Mouse (Mus musculus) limb, embryonic 14.5 days (tissue): ENCODE measurements around the gene Tas1r3. TPM values are rescaled to one million over a fixed set of nuclear protein-coding genes. Genes with fewer than 3 reads are reported as not detected.

ENCODE experiments used
- ATAC-seq: fragments of 200-750 bp; cut with Nextera tagmentation; 2 replicates; pipeline ENCODE4 v1.8.0; 2017; ENCODE audit warnings: low read depth, moderate number of reproducible peaks, moderate TSS enrichment; ENCODE audit not compliant: low FRiP score
- DNase-seq: peaks from one replicate; pipeline ENCODE4 v3.0.0-alpha.2; 2015; ENCODE audit warnings: low spot score
- H3K27ac ChIP-seq: fragments of 300-500 bp; sonication (generic); replicated peaks from 2 replicates; pipeline ENCODE4 v1.5.1; 2014; ENCODE audit warnings: low read depth, mild to moderate bottlenecking, low read length, moderate library complexity, mixed read lengths
- H3K27me3 ChIP-seq: fragments of 300-500 bp; sonication (generic); 2 replicates; pipeline ENCODE4 v1.6.1; 2014; ENCODE audit warnings: low read length, mixed read lengths; ENCODE audit not compliant: control insufficient read depth, insufficient read depth
- H3K36me3 ChIP-seq: fragments of 300-500 bp; sonication (generic); 2 replicates; pipeline ENCODE4 v1.6.1; 2014; ENCODE audit warnings: mild to moderate bottlenecking, low read length, moderate library complexity, mixed read lengths; ENCODE audit not compliant: control insufficient read depth, insufficient read depth
- H3K4me1 ChIP-seq: fragments of 300-500 bp; sonication (generic); 2 replicates; pipeline ENCODE4 v1.6.1; 2014; ENCODE audit warnings: antibody characterized with exemption, low read length, mixed read lengths; ENCODE audit not compliant: control insufficient read depth, insufficient read depth
- H3K4me2 ChIP-seq: fragments of 300-500 bp; sonication (generic); replicated peaks from 2 replicates; pipeline ENCODE4 v1.6.1; 2014; ENCODE audit warnings: low read depth, mild to moderate bottlenecking, low read length, moderate library complexity; ENCODE audit not compliant: severe bottlenecking
- H3K4me3 ChIP-seq: fragments of 300-500 bp; sonication (generic); replicated peaks from 2 replicates; pipeline ENCODE4 v1.5.1; 2014; ENCODE audit warnings: low read length
- H3K9ac ChIP-seq: fragments of 300-500 bp; sonication (generic); 2 replicates; pipeline ENCODE4 v1.6.1; 2014; ENCODE audit warnings: mild to moderate bottlenecking, low read depth, low read length, moderate library complexity; ENCODE audit not compliant: severe bottlenecking
- H3K9me3 ChIP-seq: fragments of 300-500 bp; sonication (generic); 2 replicates; pipeline ENCODE4 v1.6.1; 2016; ENCODE audit warnings: low read length; ENCODE audit not compliant: control insufficient read depth
- POLR2A ChIP-seq: fragments of 200-500 bp; IDR thresholded peaks from 2 replicates; pipeline ENCODE4 v1.8.0; 2012; ENCODE audit warnings: inconsistent platforms, mild to moderate bottlenecking, moderate library complexity, borderline replicate concordance; ENCODE audit not compliant: insufficient read depth, insufficient read length; ENCODE audit errors: extremely low read depth
- WGBS: fragments of 180-500 bp; shearing (Covaris S2); extraction: QIAGEN DNeasy Blood & Tissue Kit; methylation state at CpG from one replicate; pipeline ENCODE4 v1.1.7; 2014; 5-methylcytosine and 5-hydroxymethylcytosine counted together
- polyA plus RNA-seq, 2 experiments: library from polyadenylated mRNA; depleted of rRNA in 1 of 2; stranded (reverse) in 1 of 2; unstranded in 1 of 2; fragments of >200 nt; fragmentation: Nextera tagmentation in 1 of 2; extraction: Ambion mirVana in 1 of 2; gene quantifications; 2 replicates each; pipeline versions ENCODE4 v1.2.1 to v1.2.3; 2012 to 2014

Gene Tas1r3
- polyA plus RNA-seq, 2 experiments: 0.31 to 0.32 TPM

GRCm38 (mm10) chr4:155856071-155856470, 7.1 kb downstream of the Tas1r3 start:
- no peaks in the 10 kb centered on the region for H3K4me1 ChIP-seq
- no peak overlapping the region for H3K9ac ChIP-seq
- no peak overlapping the region for H3K4me3 ChIP-seq
- H3K27ac ChIP-seq: no peak overlapping the region
- 93% methylated on average over 12 of the region's 12 CpGs for WGBS
- no peaks in the 10 kb centered on the region for H3K9me3 ChIP-seq
- no peak overlapping the region for H3K4me2 ChIP-seq
- TF ChIP-seq POLR2A: no peak
- ATAC-seq (no peak), DNase-seq (no peak)
- peaks cover 49% of the 10 kb centered on the region for H3K36me3 ChIP-seq
- no peaks in the 10 kb centered on the region for H3K27me3 ChIP-seq

GRCm38 (mm10) chr4:155854991-155855390, 8.2 kb downstream of the Tas1r3 start:
- no peak overlapping the region for H3K4me2 ChIP-seq
- no peak overlapping the region for H3K4me3 ChIP-seq
- H3K9ac ChIP-seq: no peak overlapping the region
- DNase-seq (no peak), ATAC-seq (no peak)
- H3K9me3 ChIP-seq: no peaks in the 10 kb centered on the region
- H3K27ac ChIP-seq: no peak overlapping the region
- no peaks in the 10 kb centered on the region for H3K27me3 ChIP-seq
- WGBS: 95% methylated on average over 11 of the region's 12 CpGs
- TF ChIP-seq POLR2A: no peak
- H3K4me1 ChIP-seq: no peaks in the 10 kb centered on the region
- peaks cover 44% of the 10 kb centered on the region for H3K36me3 ChIP-seq

- ATAC-seq (no peak), DNase-seq (no peak)
- H3K4me1 ChIP-seq: peaks cover 6% of the 10 kb centered on the region; the same call in 1 of the 2 replicates
- WGBS: 90% methylated on average over 9 of the region's 9 CpGs
- no peaks in the 10 kb centered on the region for H3K27me3 ChIP-seq
- no peak for TF ChIP-seq POLR2A
- H3K4me2 ChIP-seq: no peak overlapping the region
- H3K9me3 ChIP-seq: no peaks in the 10 kb centered on the region
- peaks cover 39% of the 10 kb centered on the region for H3K36me3 ChIP-seq
- H3K4me3 ChIP-seq: no peak overlapping the region
- no peak overlapping the region for H3K9ac ChIP-seq
- H3K27ac ChIP-seq: no peak overlapping the region
These were observed 9.7 kb downstream of the Tas1r3 start for GRCm38 (mm10) chr4:155853421-155853820.

GRCm38 (mm10) chr4:155851951-155852411, 11.2 kb downstream of the Tas1r3 start:
- H3K27me3 ChIP-seq: no peaks in the 10 kb centered on the region
- no peak for TF ChIP-seq POLR2A
- no peak overlapping the region for H3K4me2 ChIP-seq
- H3K36me3 ChIP-seq: peaks cover 26% of the 10 kb centered on the region
- H3K4me3 ChIP-seq: no peak overlapping the region
- H3K9me3 ChIP-seq: no peaks in the 10 kb centered on the region
- H3K27ac ChIP-seq: no peak overlapping the region
- 75% methylated on average over 2 of the region's 2 CpGs for WGBS
- ATAC-seq: no peak
- H3K4me1 ChIP-seq: peaks cover 12% of the 10 kb centered on the region; the same call in 1 of the 2 replicates
- DNase-seq: no peak
- no peak overlapping the region for H3K9ac ChIP-seq

- Histone ChIP-seq H3K9me3 (no peaks in the 10 kb centered on the region), H3K27me3 (no peaks in the 10 kb centered on the region), H3K4me1 (peaks cover 12% of the 10 kb centered on the region; the same call in 1 of the 2 replicates), H3K27ac (no peak overlapping the region), H3K4me3 (no peak overlapping the region), H3K9ac (no peak overlapping the region), H3K4me2 (no peak overlapping the region), H3K36me3 (peaks cover 20% of the 10 kb centered on the region)
- DNase-seq (no peak), ATAC-seq (no peak)
- TF ChIP-seq POLR2A: no peak
- WGBS: 88% methylated on average over 3 of the region's 3 CpGs
These were observed 11.8 kb downstream of the Tas1r3 start for GRCm38 (mm10) chr4:155851368-155851767.
